Mouse (Mus musculus): ENCODE measurements around the gene Cfap221.

GRCm38 (mm10) chr1:119950086-119950485 is 46.9 kb downstream of the Cfap221 start:
- TF ChIP-seq TAL1 (IDR thresholded peaks at IDR 0.05; ENCODE audit: low read length) (no peak), GATA1 (IDR thresholded peaks at IDR 0.05; ENCODE audit: low read length) (no peak)

Data from erythroblast, embryonic 14.5 days (primary cell).